Mouse (Mus musculus): ENCODE measurements around the gene Pvalb.

Gene Pvalb

DNA sequence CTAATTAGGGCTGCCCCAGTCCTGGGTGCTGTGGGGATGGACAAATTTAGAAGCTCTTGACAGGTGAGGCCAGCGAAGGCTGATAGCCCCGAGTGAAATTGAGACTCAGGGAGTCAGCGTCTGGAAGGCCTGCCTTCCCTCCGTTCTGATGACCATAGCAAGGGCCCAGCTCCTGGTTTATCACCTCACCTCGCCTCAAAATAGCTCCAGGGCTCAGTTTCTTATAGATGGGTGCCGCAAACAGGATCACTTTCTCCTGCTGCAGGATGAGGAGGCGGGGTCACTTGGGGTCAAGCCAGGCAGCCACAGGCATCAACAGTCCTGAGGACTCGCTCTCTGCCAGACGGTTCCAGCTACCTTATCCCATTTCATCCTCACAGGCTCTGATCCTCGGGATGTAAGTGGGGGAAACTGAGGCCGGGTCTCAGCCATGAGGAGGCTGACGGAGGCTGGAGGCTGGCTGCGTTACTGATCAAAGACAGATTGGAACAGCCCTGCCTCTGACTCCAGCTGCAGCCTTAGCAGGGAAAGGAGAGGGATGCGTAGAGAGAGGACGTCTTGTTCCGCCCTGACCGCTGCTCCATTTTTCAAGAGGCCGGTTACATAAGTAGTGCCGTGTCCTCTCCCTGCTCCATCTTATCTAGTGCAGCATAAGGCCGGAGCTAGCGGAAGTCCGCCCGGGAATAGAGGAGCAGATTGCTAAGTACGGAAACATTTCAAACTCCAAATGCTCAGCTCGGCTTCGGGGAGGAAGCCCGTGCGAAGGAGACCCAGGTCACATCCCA lies 10.9 kb downstream of the Pvalb start:
- DNase-seq = no peak

DNA sequence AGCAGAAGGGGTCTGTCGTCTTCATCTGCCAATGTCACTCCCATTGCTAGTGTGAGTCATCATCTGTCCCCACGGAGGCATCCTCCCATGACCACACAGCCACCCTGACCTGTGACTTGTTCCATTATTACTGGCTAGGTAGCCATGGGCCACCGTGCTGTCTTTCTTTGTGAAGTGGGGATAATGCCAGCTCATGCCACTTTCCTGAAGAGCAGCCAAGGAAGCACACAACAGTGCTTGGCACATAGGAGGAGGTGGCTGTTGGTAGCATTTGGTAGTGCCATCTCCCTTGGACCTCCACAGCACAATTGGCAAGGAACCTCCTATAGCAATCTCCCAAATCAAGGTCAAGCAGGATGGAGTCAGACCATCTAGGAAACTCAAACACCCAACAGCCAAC lies 11.9 kb downstream of the Pvalb start:
- DNase-seq = no peak

DNA sequence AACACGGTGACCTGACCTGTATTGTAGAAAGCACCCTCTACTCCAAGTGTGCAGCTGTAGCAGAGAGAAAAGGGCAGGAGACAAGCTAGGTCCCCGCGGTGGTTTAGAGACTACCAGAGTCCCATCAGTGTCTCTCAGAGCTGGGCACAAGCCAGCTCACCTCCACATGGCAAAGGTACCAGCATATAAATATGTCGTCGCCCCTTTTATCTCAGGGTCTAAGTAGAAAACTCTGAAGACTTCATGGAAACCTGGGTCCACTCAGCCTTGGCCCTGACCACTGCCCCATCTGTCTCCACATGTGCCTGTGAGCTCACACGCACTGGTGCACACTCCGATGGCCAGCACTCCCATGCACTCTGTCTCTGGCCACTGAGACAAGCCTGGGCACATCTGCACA lies 16.6 kb downstream of the Pvalb start:
- no peak for DNase-seq

DNA sequence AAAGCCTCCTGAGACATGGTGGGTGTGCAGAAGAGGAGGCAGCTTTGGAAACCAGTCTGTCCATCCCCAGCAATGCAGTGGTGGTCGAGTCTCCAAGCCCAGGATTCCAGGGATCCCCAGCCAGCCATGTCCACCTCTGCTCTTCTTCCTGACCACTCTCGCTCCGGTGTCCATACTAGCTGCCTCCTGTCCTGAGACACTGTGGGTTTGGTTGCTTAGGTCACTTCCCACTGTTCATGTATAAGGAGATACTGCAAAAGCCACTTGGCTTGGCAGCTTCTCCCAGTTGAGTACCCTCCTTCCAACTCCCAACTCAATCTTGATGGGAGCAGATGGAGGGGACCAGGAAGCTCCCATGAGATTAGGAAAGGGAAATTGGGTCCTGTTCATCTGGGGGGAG lies 17.7 kb downstream of the Pvalb start:
- no peak for DNase-seq

DNA sequence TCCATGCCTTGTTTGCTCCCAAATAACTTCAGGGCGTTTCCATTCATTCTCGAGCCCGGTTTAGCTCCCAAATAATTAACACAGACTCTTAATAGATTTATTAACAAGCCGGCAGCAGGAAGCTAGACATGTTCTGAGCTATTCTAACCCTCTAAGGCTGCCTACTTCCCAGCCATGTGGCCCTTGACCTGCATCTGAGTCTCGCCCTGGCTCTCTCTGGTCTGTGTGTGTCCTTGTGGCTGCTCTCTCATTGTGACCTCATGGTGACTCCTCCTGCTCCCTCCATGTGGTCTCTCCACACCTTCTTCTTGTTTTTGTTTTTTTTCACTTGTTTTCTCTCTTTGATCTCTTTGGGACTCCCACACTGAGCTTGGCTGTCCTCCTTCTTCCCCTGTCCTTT lies 19.3 kb downstream of the Pvalb start:
- DNase-seq = no peak

DNA sequence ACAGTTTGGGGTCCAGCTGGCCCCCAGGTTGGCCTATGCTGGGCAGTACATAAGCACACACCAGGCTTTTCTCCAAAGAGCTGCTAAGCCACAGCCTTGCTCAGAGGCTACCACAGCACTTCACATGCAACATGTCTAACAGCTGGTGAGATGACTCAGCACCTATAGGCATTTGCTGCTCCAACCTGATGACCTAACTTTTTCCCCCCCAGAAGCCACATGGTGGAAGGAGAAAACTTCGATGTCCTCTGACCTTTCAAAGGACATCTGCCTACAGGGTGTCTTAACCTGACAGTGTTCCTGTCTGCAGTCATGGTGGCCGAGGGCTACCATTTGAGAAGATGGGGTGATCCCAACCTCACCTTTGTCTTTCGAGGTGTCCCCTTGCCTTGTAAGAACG lies 20.6 kb downstream of the Pvalb start:
- DNase-seq = no peak

DNA sequence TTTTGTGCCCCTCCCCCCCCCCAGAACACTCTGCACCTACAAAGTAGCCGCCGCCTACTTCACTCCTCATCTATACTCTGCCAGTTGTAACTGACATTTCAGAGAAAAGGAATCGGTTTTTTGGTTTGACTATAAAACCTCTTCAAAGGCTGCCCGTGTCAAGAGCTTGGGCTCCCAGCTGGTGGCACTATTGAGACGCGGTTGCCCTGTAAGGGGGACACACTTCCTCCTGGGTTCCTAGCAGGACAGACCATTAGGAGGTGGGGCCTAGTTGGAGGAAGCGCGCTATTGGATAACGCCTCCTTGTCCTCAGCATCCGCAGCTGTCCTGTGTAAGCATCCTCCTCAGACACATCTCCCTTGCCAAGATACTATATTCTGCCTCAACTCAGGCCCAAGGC lies 21.3 kb downstream of the Pvalb start:
- DNase-seq = peak in 1 of 2 experiments; percentile 16

DNA sequence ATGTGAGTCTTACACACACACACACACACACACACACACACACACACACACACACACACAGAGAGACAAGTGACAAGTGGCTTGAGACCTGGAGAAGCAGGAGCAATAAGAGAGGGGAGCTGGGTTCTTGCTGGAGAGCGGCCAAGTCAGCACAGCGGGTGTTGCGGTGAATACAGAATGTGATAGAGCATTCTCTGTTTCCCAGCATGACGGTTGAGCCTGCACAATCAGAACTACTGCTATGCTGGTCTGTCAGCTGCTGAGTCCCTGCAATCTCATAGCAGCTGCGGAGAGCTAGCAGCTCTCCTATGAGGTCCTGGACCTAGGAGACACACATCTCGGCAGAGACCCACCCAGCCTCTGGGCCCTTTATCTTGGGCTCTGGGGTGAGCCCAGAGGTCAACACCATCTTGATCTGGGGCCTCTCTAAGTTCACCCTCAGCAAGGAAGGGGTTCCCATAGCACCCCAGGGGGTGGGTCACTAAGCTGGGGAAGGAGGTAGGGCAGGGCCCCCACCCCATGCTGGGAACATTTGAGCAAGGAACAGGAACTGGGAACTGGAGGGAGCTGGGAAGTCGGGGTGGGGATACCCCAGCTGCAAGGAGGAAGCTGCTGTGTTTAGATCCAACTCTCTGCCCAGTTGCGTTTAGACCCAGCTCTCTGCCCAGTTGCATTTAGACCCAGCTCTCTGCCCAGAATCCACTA lies 24.3 kb downstream of the Pvalb start:
- DNase-seq = no peak

DNA sequence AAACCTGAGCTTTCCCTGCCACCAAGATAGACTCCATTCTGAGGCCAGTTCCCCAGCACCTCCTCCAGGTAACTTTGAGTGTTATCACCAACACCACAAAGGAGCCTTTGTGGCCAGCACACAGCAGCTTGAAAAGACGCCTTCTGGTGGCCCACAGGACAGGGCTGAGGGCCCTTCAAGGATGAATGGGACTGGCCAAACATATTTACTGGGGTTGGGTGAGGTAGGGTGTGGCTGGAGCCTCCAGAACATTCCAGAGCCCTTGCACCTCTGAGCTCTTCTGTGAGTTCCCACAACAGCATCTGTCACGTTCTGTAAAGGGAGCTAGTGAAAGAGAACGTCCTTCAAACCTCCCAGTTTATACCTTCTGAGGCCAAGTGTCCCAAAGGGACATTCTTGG lies 26.4 kb downstream of the Pvalb start:
- DNase-seq = no peak

DNA sequence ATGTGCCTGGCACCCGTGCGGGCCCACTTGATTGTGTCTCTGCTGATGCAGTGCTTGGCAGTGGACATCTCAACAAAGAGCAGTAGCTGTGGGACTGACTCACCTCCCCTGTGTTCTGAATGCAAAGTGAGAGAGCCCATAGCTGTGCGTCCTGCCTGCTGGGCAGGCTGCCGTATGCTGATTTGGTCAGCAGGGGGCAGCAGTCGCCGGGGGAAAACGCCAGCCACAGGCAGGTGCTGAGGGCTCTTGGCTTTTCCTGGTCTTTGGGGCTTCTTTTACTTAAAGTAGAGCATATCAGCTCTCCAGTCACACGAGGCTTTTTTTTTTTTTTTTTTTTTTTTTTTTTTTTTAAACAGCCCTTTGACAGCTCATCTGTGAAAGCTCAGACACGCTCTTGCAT lies 27.8 kb downstream of the Pvalb start:
- DNase-seq = peak; percentile 58 to 67

DNA sequence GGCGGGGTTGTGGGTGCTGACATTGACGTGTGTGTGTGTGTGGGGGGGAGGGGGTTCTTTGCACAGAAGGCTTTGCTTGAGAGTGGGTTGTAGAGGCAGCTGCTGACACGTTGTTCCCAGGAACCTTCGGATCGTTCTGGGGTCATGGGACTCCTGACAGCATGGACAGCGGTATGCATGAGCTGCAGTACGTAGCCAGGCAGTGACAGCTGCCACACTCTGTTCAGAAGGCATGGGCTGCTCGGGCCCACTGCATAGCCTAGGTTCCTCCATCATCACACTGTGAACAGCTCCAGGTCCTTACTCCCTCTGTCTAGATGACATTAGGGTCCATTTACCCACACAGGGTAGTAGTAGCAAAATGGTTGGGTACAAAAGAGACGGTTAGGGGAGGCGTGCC lies 28.9 kb downstream of the Pvalb start:
- no peak for DNase-seq

DNA sequence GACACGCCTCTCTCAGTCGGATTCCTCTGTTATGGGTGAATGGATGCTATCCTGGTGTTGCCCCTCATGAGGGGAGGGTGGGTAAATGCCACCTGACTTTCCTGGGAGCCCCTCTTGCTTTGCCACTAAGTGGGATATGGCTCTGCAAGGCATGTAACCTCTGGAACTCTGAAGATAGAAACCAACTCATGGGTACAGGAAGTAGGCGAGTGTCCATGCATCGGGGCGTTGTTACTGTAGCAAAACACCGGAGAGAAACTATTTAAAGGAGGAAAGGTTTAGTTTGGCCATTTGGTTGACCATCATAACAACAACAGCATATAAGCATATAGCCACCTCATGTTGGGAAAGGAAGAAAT lies 31.3 kb downstream of the Pvalb start:
- DNase-seq = no peak

DNA sequence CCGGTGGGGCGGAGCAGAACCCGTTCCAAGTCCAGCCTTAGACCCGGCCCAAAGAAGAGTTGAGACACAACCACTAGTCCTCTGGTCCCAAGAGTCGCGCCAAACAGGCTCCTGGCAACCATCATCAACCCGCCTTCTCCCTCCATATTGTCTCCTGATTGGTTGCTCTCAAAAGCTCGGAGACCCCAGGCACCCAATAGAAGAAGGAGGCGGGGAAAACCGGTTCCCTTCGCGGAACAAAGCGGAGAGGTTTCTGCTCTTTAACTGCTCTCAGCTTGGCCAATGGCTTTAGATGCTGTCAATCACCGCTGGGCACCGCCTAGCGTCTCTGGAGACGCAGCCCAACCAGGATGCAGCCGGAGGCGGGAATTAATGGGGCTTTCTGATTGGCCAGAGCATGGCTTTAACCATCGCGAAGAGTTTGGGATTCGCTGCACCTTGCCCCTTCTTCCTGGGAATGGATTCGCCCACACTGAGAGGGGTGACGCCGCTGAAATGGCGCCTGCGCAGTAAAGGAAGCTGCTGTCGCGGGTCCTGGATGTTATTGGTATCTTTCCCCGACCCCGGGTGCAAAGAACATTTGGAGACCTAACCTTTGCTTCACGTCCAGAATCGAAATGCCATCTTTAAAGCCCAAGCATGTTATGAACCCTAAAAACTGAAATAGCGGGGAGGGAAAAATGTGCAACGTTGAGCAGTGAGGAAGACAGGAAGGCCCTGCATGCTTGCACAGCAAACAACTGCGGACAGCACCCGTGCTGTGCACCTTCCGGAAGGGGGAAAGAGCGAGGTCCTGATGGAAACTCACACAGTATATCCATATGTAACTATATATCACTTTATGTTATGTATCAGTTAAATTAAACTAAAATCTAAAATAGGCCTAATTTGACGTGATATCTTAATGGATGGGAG lies 32.0 kb downstream of the Pvalb start, which contains the start of gene Ift27:
Gene Ift27 (minus strand): TSS at position 136 of the 915 bp plus-strand sequence.
- peak; percentile 100 for DNase-seq

DNA sequence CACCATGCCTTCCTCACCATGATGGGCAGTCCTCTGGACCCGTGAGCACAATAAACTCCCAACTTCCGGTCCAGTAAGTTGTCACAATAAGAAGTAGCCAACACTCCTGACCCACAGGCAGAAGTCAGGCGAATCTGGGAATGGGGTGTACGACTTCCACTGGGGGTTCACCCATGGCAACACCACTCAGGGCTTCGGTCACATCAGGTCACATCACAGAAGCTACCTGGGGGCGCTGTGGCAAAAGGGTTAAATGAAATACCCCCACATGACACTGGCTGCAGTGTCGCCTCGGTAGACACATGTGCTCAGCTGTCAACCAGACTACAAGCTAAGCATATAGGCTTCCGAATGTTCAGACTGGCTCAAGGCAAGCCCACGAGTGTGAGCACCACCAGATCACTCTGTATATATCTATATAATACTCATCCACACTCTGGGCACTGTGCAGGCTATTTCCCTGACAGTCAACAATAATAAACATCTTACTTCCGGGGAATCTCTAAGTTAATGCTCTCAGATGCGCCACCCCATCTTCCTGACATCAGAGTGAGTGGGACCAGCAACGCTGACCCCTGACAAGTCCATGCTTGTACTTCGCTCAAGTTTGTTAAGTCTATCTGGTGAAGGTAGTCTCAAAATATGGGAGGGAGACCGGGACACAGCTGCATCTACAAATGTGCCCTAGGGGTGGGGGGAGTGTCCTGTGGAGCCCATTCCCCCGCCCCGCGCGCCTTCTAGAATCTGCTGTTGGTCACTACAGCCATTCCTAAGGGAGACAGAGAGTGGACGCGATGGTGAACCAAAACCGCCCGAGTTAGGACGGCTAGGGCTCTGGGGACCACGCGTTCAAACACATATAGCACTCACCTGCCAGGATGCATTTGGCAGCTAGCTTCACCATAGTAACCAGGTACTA lies 33.0 kb downstream of the Pvalb start:
- peak in 1 of 2 experiments; percentile 16 for DNase-seq

DNA sequence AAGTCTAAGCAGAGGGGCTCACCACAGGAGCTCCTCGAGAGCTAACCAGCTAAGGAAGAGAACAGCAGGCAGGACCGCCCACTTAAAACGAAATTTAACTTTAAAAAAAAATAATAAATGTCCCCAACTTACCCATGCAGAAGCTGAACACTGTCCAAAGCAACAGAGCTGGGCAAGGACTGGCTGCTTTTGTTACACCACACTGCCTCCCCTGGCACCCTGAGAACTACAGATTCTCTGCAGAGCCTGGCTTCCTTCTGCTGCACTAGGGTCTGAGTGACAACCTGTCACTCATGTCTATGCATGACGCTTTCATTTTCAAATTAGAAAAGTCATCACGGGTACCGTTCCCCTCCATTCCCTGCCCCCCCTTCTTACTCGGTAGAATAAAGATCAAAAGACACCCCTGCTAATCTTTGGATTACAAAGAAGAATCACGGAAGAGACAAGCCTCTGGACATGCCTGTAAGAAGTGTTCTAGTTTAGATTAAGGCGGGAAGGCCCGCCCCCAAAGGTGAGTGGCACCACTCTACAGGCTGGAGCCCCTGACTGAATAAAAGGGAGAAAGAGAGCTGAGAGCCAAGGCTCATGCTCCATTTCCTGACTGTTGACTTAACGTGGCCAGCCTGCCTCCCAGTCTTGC lies 33.8 kb downstream of the Pvalb start:
- no peak for DNase-seq

DNA sequence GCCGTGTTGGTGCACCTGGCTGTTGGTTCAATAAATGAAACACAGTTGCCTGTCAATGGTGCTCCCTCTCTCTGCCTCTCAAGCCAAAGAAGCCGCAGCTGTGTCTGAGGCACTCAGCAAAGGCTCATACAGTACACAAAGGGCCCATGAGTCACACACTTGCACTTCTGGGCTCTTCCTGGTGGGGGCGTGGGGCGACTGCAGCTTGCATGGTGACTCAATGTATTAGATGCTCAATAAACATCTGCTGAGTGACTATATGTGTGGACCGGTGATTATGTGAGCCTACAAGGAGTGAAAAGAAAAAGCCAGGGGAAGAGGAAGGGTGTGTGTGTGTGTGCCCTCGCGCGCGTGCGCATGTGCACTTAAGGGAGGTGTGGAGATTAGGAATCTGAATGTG lies 34.5 kb downstream of the Pvalb start:
- no peak for DNase-seq

DNA sequence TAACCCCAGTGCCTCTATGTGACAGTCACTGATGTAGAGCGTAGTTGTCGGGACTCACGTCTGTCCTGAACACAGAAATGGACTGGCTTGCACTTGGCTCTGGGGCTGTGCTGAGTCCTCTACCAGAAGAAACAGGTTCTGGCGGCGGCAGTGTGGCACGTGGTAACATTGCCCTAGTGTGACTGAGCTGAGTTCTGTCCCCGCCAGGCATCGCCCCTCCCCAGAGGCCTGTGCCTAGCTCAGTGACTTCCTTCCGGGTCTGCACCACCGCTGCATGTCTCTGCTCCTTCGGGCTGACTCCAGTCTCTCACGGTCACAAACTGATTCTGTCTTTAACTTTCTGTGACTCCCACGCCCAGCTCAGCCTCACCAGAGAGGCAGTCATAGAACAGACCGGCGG lies 35.5 kb downstream of the Pvalb start:
- peak in 1 of 2 experiments; percentile 37 for DNase-seq

DNA sequence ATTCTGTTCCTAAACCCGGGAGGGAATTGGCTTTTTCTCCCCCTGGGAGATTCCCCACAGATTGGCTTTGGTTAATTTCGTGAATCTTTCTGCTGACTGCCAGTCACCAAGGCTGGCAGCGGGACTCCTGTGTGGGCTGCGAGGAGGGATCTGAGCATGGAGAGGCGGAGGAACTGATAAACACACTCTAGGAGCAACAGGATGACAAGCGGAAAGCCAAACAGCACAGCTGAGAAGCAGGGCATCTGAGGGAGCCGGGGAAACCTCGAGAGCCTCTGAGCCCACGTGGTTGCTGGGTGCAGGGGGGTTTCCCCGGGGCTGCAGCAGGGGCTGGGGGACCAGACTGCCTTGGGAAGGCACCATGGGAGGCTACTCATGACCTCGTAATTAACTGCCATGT lies 36.6 kb downstream of the Pvalb start:
- no peak for DNase-seq

DNA sequence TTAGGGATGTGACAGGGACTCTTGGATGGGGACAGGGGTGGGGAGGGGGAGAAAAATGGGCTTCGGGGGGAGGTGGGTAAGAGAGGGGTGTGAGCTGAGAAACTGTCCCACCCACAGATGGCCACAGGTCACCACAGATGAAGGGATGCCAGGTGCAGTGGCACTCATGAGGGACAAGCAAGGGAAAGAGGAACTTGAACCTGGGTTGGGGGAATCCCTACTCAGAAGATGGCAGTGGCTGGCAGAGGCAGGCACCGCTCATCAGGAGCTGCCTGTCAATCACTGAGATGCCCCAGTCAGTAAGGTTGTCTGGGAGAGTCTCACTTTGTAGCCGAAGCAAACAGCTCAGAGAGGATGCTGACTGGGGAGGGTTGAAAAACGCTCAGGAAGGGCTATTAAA lies 40.9 kb downstream of the Pvalb start:
- DNase-seq = no peak

DNA sequence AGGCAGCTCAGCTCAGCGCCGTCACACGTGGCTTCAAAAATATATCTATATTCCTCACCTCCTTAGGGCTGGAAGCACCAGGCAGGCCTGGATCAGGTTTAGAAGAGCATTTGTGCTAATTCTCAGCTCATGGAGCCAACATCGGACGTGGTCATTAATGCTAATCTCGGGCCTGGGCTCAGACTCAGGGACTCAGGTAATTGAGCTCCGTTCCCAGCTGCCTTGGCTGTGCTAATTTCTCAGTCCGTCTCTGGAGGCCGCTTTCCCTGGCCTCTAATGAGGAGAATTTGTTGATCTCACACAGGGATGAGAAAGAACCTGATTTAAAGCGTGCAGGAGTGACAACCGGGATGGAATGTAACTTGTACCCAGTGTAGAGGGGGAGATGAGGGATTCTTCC lies 41.7 kb downstream of the Pvalb start:
- DNase-seq = no peak

DNA sequence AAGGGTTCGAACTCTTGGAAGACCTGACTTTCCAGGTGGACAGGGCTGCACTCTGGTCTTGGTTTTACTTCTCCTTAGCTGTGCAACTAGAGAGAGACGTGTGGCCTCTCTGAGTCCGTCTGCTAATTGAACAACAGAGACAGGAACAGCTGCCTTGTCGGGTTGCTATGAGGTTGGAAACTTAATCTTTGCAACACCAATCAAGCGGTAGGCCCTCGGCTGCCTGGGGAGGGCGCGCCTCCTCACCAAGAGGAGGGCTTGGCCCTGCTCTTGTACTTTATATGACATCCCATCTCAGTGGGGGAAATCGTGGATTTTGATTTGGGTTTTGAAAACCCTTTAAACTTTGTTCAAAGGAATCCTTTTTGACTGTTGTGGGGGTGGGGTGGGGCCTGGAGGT lies 44.3 kb downstream of the Pvalb start:
- DNase-seq = no peak

DNA sequence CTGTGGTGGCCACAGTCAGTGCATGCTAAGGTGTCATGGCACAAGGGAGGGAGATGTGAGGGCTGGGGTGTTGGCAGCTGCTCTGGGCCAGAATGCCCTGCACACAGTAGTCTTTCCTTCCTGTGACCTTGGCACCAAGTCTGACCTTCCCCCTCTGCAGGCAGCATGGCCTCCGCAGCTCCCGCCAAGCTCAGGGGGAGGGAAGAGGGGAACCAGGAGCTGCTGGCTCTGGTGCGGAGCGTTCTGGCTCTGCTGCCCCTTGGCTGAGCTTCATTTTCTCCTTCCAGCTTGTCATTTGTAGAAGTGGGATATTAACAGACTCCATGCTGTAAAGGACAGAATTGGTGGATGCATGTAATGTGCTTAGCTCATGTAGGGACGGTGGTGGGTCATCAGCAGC lies 47.9 kb downstream of the Pvalb start:
- DNase-seq = no peak

All from lung, adult 18-20 months (tissue).